Mouse (Mus musculus): Measurements from ENCODE around the gene Terf2.

DNA sequence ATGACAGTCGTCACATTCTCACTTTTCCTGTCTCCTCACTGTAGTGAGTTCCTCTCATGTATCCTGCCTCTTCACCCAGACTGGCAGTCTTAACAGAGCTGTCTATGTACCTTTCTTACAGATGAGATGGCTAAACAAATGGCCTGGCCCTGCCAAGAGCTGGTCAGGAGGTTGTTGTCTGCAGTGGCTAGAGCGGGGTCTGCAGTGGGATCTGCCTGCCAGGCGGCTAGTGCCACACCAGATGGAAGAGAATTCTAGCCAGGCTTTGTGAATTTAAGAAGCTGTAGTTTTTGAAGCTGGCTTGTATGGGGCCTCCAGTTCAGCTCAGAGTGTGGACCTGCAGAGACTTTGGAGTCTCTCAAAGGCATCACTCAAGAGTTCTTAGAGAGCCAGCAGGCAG is 60.7 kb downstream of the Terf2 start:
- TF ChIP-seq CTCF (IDR thresholded peaks at IDR 0.05) (no peak), POLR2A (IDR thresholded peaks at IDR 0.05; ENCODE audit: insufficient read depth, low read depth, low read length) (no peak), EP300 (IDR thresholded peaks at IDR 0.05; ENCODE audit: insufficient read depth, low read depth, low read length) (no peak)
